Mouse (Mus musculus): ENCODE measurements around the gene Mrgprb4. TPM values are rescaled to one million over a fixed set of nuclear protein-coding genes. Genes with fewer than 3 reads are reported as not detected.

The Mrgprb4 gene
- polyA plus RNA-seq (2014; fragmentation: Nextera tagmentation; extraction: Ambion mirVana) = not detected in 2 replicates

- no peak for ATAC-seq (ENCODE audit: low read depth)
- WGBS = 78% methylated on average over 3 of the region's 3 CpGs
- Histone ChIP-seq H3K4me1 (ENCODE audit: control insufficient read depth, insufficient read depth, low read length) (no peaks in the 10 kb centered on the region), H3K27ac (replicated peaks; ENCODE audit: low read depth, low read length) (no peak within 1 kb of the TSS), H3K4me2 (ENCODE audit: low read depth, low read length) (no peak within 1 kb of the TSS), H3K27me3 (replicated peaks; ENCODE audit: control insufficient read depth, insufficient read depth, low read length) (no peaks in the 10 kb centered on the region), H3K4me3 (ENCODE audit: low read depth, low read length) (no peak within 1 kb of the TSS), H3K9ac (ENCODE audit: low read depth, low read length) (no peak within 1 kb of the TSS), H3K9me3 (ENCODE audit: control insufficient read depth, low read length) (0 out of 2 replicates have a peak, but pooled peaks cover 3% of the 10 kb centered on the region), H3K36me3 (ENCODE audit: control insufficient read depth, insufficient read depth, low read length) (no peaks in the 10 kb centered on the region)
- DNase-seq (ENCODE audit: low spot score) = no peak
Observed at GRCm38 (mm10) chr7:48199188-48199587, at the start of gene Mrgprb4. Gene Mrgprb4, minus strand, starts transcription at chr7:48199288.

GRCm38 (mm10) chr7:48226114-48226513, 27.0 kb upstream of the Mrgprb4 start:
- H3K27ac ChIP-seq (replicated peaks; ENCODE audit: low read depth, low read length) = no peak overlapping the region
- H3K4me3 ChIP-seq (ENCODE audit: low read depth, low read length) = no peak overlapping the region
- H3K4me1 ChIP-seq (ENCODE audit: control insufficient read depth, insufficient read depth, low read length) = no peaks in the 10 kb centered on the region
- peaks cover 4% of the 10 kb centered on the region; the same call in 1 of the 2 replicates for H3K9me3 ChIP-seq (ENCODE audit: control insufficient read depth, low read length)
- no peak overlapping the region for H3K9ac ChIP-seq (ENCODE audit: low read depth, low read length)
- no peaks in the 10 kb centered on the region for H3K36me3 ChIP-seq (ENCODE audit: control insufficient read depth, insufficient read depth, low read length)
- ATAC-seq (ENCODE audit: low read depth) (no peak), DNase-seq (ENCODE audit: low spot score) (no peak)
- no peaks in the 10 kb centered on the region for H3K27me3 ChIP-seq (replicated peaks; ENCODE audit: control insufficient read depth, insufficient read depth, low read length)
- H3K4me2 ChIP-seq (ENCODE audit: low read depth, low read length) = no peak overlapping the region

- Histone ChIP-seq H3K4me3 (ENCODE audit: low read depth, low read length) (no peak overlapping the region), H3K9ac (ENCODE audit: low read depth, low read length) (no peak overlapping the region), H3K4me1 (ENCODE audit: control insufficient read depth, insufficient read depth, low read length) (no peaks in the 10 kb centered on the region), H3K4me2 (ENCODE audit: low read depth, low read length) (no peak overlapping the region), H3K27me3 (replicated peaks; ENCODE audit: control insufficient read depth, insufficient read depth, low read length) (no peaks in the 10 kb centered on the region), H3K27ac (replicated peaks; ENCODE audit: low read depth, low read length) (no peak overlapping the region), H3K9me3 (ENCODE audit: control insufficient read depth, low read length) (peaks cover 4% of the 10 kb centered on the region; the same call in 1 of the 2 replicates), H3K36me3 (ENCODE audit: control insufficient read depth, insufficient read depth, low read length) (no peaks in the 10 kb centered on the region)
- WGBS = 81% methylated on average over 5 of the region's 5 CpGs
- no peak for ATAC-seq (ENCODE audit: low read depth)
- no peak for DNase-seq (ENCODE audit: low spot score)
Observed at GRCm38 (mm10) chr7:48225065-48225464, 26.0 kb upstream of the Mrgprb4 start.

- no peak within 1 kb of the TSS for H3K9ac ChIP-seq (ENCODE audit: low read depth, low read length)
- H3K4me3 ChIP-seq (ENCODE audit: low read depth, low read length) = no peak within 1 kb of the TSS
- H3K27me3 ChIP-seq (replicated peaks; ENCODE audit: control insufficient read depth, insufficient read depth, low read length) = no peaks in the 10 kb centered on the region
- no peaks in the 10 kb centered on the region for H3K9me3 ChIP-seq (ENCODE audit: control insufficient read depth, low read length)
- no peak within 1 kb of the TSS for H3K4me2 ChIP-seq (ENCODE audit: low read depth, low read length)
- DNase-seq (ENCODE audit: low spot score) = no peak
- no peaks in the 10 kb centered on the region for H3K36me3 ChIP-seq (ENCODE audit: control insufficient read depth, insufficient read depth, low read length)
- 71% methylated on average over 2 of the region's 2 CpGs for WGBS
- no peak for ATAC-seq (ENCODE audit: low read depth)
- H3K4me1 ChIP-seq (ENCODE audit: control insufficient read depth, insufficient read depth, low read length) = no peaks in the 10 kb centered on the region
- no peak within 1 kb of the TSS for H3K27ac ChIP-seq (replicated peaks; ENCODE audit: low read depth, low read length)
Observed at GRCm38 (mm10) chr7:48168919-48169318, 30.2 kb downstream of the Mrgprb4 start, which contains the start of gene Mrgprb5. Gene Mrgprb5, minus strand, starts transcription at chr7:48169019.

GRCm38 (mm10) chr7:48167471-48167870, 31.6 kb downstream of the Mrgprb4 start:
- no peak for ATAC-seq (ENCODE audit: low read depth)
- WGBS = 73% methylated on average over 2 of the region's 2 CpGs

More at GRCm38 (mm10) chr7:48167471-48167870, 31.6 kb downstream of the Mrgprb4 start:
- Histone ChIP-seq H3K4me3 (ENCODE audit: low read depth, low read length) (no peak overlapping the region), H3K27ac (replicated peaks; ENCODE audit: low read depth, low read length) (no peak overlapping the region), H3K36me3 (ENCODE audit: control insufficient read depth, insufficient read depth, low read length) (no peaks in the 10 kb centered on the region), H3K9ac (ENCODE audit: low read depth, low read length) (no peak overlapping the region), H3K9me3 (ENCODE audit: control insufficient read depth, low read length) (no peaks in the 10 kb centered on the region), H3K27me3 (replicated peaks; ENCODE audit: control insufficient read depth, insufficient read depth, low read length) (no peaks in the 10 kb centered on the region), H3K4me2 (ENCODE audit: low read depth, low read length) (no peak overlapping the region), H3K4me1 (ENCODE audit: control insufficient read depth, insufficient read depth, low read length) (no peaks in the 10 kb centered on the region)
- DNase-seq (ENCODE audit: low spot score) = peak; percentile 3

Other genes with a start within 250 kb of the Mrgprb4 start
- 0.14 TPM in 1 of 2 replicates, not detected in the other for gene Mrgpra4, start 217.2 kb downstream of the Mrgprb4 start, polyA plus RNA-seq (2014; fragmentation: Nextera tagmentation; extraction: Ambion mirVana)
- not detected in 2 replicates for gene Mrgprx1, start 171.7 kb downstream of the Mrgprb4 start, polyA plus RNA-seq (2014; fragmentation: Nextera tagmentation; extraction: Ambion mirVana)
- gene Mrgprb5, start 30.3 kb downstream of the Mrgprb4 start, polyA plus RNA-seq (2014; fragmentation: Nextera tagmentation; extraction: Ambion mirVana) = not detected in 2 replicates
- not detected in 2 replicates for gene Mrgprb8, start 189.2 kb upstream of the Mrgprb4 start, polyA plus RNA-seq (2014; fragmentation: Nextera tagmentation; extraction: Ambion mirVana)